Mouse (Mus musculus): ENCODE results near the gene Slc8b1. TPM values are rescaled to one million over a fixed set of nuclear protein-coding genes. Genes with fewer than 3 reads are reported as not detected.

Slc8b1 gene
- total and polyA plus RNA-seq, 3 experiments = 3.2 to 5.8 (median 5.1) TPM

- Histone ChIP-seq H3K27ac (ENCODE audit: insufficient read depth, low read depth) (no peak overlapping the region), H3K4me2 (ENCODE audit: insufficient read depth, low read depth, poor library complexity, severe bottlenecking) (no peak overlapping the region), H3K4me1 (ENCODE audit: control insufficient read depth in 1 of 2, insufficient read depth in 2 of 2) (peaks cover 4 to 26% of the 10 kb centered on the region in 2 experiments; a peak in 3 of 4 replicates)
These were observed 55.1 kb downstream of the Slc8b1 start for GRCm38 (mm10) chr5:120566101-120566500.

DNA sequence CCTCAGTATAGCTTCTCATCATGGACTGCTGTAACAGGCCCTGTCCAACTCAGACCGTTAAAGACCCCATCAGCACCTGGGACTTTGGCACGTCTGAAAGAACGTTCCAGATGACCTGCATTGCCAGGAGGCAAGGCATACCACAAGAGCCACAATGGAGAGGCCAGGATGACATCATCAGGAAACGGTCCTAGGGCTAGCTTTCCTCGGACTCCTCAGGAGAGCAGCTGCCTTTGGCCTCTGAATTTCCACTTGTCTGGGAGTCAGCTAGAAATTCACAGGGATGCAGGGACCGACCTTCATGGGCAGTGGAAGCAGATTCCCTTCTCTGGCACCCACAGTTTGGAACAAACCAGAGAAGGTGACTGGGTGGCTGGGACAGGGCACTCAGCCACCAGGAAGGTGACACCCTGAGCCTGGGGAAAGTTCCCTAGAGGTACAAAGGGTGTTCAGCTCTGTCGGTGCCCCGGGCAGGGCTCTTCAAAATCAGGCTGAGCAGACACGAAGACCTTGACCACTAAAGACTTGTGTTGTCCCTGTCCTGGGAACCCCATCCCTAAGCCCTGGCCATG, 55.8 kb downstream of the Slc8b1 start:
- H3K27ac ChIP-seq (ENCODE audit: insufficient read depth, low read depth) = no peak overlapping the region
- TF ChIP-seq MAZ (IDR thresholded peaks at IDR 0.05; ENCODE audit: low read depth, low read length) (no peak), USF2 (conservative IDR thresholded peaks at IDR 0.05; ENCODE audit: low read depth, low read length) (no peak), IRF4 (IDR thresholded peaks at IDR 0.05; ENCODE audit: low read depth, low read length) (no peak), RAD21 (IDR thresholded peaks at IDR 0.05; ENCODE audit: low read depth, low read length) (no peak), RCOR1 (conservative IDR thresholded peaks at IDR 0.05; ENCODE audit: low read depth, low read length) (no peak), JUND (conservative IDR thresholded peaks at IDR 0.05; ENCODE audit: low read depth, low read length) (no peak), POLR2A (IDR thresholded peaks at IDR 0.05; ENCODE audit: low read depth, low read length) (no peak)
- H3K9me3 ChIP-seq (replicated peaks; ENCODE audit: low read length) = no peaks in the 10 kb centered on the region
- H3K9ac ChIP-seq (ENCODE audit: insufficient read depth, low read depth) = no peak overlapping the region
- in situ Hi-C loops (cut with MboI; ENCODE audit: low pct_ligation_motif_present, low pct_unique_long_range_greater_than_20kb, low sequenced_read_pairs) (no loop called here), dilution Hi-C loops (cut with MboI; ENCODE audit: extremely low pct_ligation_motif_present, extremely low pct_unique_long_range_greater_than_20kb, low sequenced_read_pairs) (no loop called here)
- H3K27me3 ChIP-seq (replicated peaks) = no peaks in the 10 kb centered on the region
- no peak overlapping the region for H3K4me3 ChIP-seq (replicated peaks in 1 of 3; ENCODE audit: low read depth in 2 of 3, low read length in 2 of 3, poor library complexity in 1 of 3)
- no peak for DNase-seq (ENCODE audit: extremely low read depth)
- H3K79me2 ChIP-seq (replicated peaks; ENCODE audit: control insufficient read depth, extremely low read depth, insufficient read depth, poor library complexity, severe bottlenecking) = no peaks in the 10 kb centered on the region
- H3K4me1 ChIP-seq (ENCODE audit: control insufficient read depth in 1 of 2, insufficient read depth in 2 of 2) = peaks cover 4 to 33% of the 10 kb centered on the region in 2 experiments; a peak in 3 of 4 replicates
- no peak overlapping the region for H3K4me2 ChIP-seq (ENCODE audit: insufficient read depth, low read depth, poor library complexity, severe bottlenecking)
- no peaks in the 10 kb centered on the region for H3K36me3 ChIP-seq (replicated peaks in 1 of 2; ENCODE audit: control insufficient read depth in 1 of 2, insufficient read depth in 1 of 2, low read length in 1 of 2)

More at GRCm38 (mm10) chr5:120566101-120566500, 55.1 kb downstream of the Slc8b1 start:
- TF ChIP-seq EP300 (IDR thresholded peaks at IDR 0.05; ENCODE audit: low read length) = no peak
- Histone ChIP-seq H3K9ac (ENCODE audit: insufficient read depth, low read depth) (no peak overlapping the region), H3K79me2 (replicated peaks; ENCODE audit: control insufficient read depth, extremely low read depth, insufficient read depth, poor library complexity, severe bottlenecking) (no peaks in the 10 kb centered on the region), H3K9me3 (replicated peaks; ENCODE audit: low read length) (no peaks in the 10 kb centered on the region), H3K27me3 (replicated peaks) (no peaks in the 10 kb centered on the region), H3K4me3 (replicated peaks in 1 of 3; ENCODE audit: low read depth in 2 of 3, low read length in 2 of 3, poor library complexity in 1 of 3) (no peak overlapping the region), H3K36me3 (replicated peaks in 1 of 2; ENCODE audit: control insufficient read depth in 1 of 2, insufficient read depth in 1 of 2, low read length in 1 of 2) (no peaks in the 10 kb centered on the region)
- no peak for DNase-seq (ENCODE audit: extremely low read depth)
- dilution Hi-C loops (cut with MboI; ENCODE audit: extremely low pct_ligation_motif_present, extremely low pct_unique_long_range_greater_than_20kb, low sequenced_read_pairs) = no loop called here
- in situ Hi-C loops (cut with MboI; ENCODE audit: low pct_ligation_motif_present, low pct_unique_long_range_greater_than_20kb, low sequenced_read_pairs) = no loop called here

DNA sequence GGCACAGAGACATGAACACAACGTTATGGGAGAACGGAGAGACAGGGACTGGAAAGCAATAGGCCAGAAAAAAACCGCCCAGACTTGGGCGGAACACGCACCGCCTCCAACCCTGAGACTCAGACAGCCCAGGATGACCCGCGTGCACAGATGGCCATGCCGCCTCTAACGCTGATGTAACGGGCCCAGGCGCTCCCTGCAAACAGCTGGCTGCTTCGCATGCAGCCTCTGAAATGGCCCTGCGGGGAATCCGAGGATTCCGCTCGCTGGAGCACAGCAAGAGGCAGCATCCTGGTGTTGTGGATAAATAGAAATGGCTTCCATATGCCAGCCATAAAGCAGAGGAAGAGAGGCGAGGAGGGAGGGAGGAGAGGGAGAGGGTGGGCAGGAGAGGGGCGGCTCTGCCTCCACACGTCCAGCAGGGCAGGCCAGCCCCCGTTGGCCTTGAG, 56.3 kb downstream of the Slc8b1 start:
- no peaks in the 10 kb centered on the region for H3K9me3 ChIP-seq (replicated peaks; ENCODE audit: low read length)
- no peak overlapping the region for H3K4me3 ChIP-seq (replicated peaks in 1 of 3; ENCODE audit: low read depth in 2 of 3, low read length in 2 of 3, poor library complexity in 1 of 3)
- no peaks in the 10 kb centered on the region for H3K36me3 ChIP-seq (replicated peaks in 1 of 2; ENCODE audit: control insufficient read depth in 1 of 2, insufficient read depth in 1 of 2, low read length in 1 of 2)
- H3K79me2 ChIP-seq (replicated peaks; ENCODE audit: control insufficient read depth, extremely low read depth, insufficient read depth, poor library complexity, severe bottlenecking) = no peaks in the 10 kb centered on the region
- H3K9ac ChIP-seq (ENCODE audit: insufficient read depth, low read depth) = no peak overlapping the region
- H3K4me2 ChIP-seq (ENCODE audit: insufficient read depth, low read depth, poor library complexity, severe bottlenecking) = no peak overlapping the region
- no peaks in the 10 kb centered on the region for H3K27me3 ChIP-seq (replicated peaks)
- TF ChIP-seq USF1 (IDR thresholded peaks at IDR 0.05; ENCODE audit: low read depth, low read length) (no peak), ETS1 (conservative IDR thresholded peaks at IDR 0.05; ENCODE audit: low read depth, low read length) (no peak), JUND (conservative IDR thresholded peaks at IDR 0.05; ENCODE audit: low read depth, low read length) (no peak), MEF2A (IDR thresholded peaks at IDR 0.05; ENCODE audit: borderline replicate concordance, low read depth, low read length) (no peak), MAZ (IDR thresholded peaks at IDR 0.05; ENCODE audit: low read depth, low read length) (no peak), CTCF (conservative IDR thresholded peaks at IDR 0.05 in 1 of 2, IDR thresholded peaks at IDR 0.05 in 1 of 2; ENCODE audit: low read depth in 2 of 2, low read length in 2 of 2) (no peak), TCF12 (IDR thresholded peaks at IDR 0.05; ENCODE audit: low read depth, low read length) (no peak)
- dilution Hi-C loops (cut with MboI; ENCODE audit: extremely low pct_ligation_motif_present, extremely low pct_unique_long_range_greater_than_20kb, low sequenced_read_pairs) (no loop called here), in situ Hi-C loops (cut with MboI; ENCODE audit: low pct_ligation_motif_present, low pct_unique_long_range_greater_than_20kb, low sequenced_read_pairs) (no loop called here)
- peaks cover 4 to 33% of the 10 kb centered on the region in 2 experiments; a peak in 3 of 4 replicates for H3K4me1 ChIP-seq (ENCODE audit: control insufficient read depth in 1 of 2, insufficient read depth in 2 of 2)
- no peak for DNase-seq (ENCODE audit: extremely low read depth)
- H3K27ac ChIP-seq (ENCODE audit: insufficient read depth, low read depth) = no peak overlapping the region
